Mouse (Mus musculus) macrophage (primary cell): ENCODE measurements around the gene Ccdc189. TPM values are rescaled to one million over a fixed set of nuclear protein-coding genes. Genes with fewer than 3 reads are reported as not detected.
A peak's percentile ranks its signal among the peaks of the same experiment; 100 is the strongest.

Experiments
- H3K27ac ChIP-seq: fragments of 350-480 bp; formaldehyde crosslinking; 2 replicates; pipeline ENCODE4 v1.9.0; 2021
- H3K36me3 ChIP-seq: fragments of 350-480 bp; formaldehyde crosslinking; 2 replicates; pipeline ENCODE4 v1.9.0; 2021; ENCODE audit errors: inconsistent target
- H3K4me3 ChIP-seq: fragments of 350-480 bp; formaldehyde crosslinking; 2 replicates; pipeline ENCODE4 v1.9.0; 2021; ENCODE audit errors: inconsistent target
- H3K79me2 ChIP-seq: fragments of 350-480 bp; formaldehyde crosslinking; 2 replicates; pipeline ENCODE4 v1.9.0; 2021; ENCODE audit errors: inconsistent target
- WGBS: methylation state at CpG from one replicate; pipeline ENCODE4 v1.1.7; 2026; ENCODE audit warnings: inconsistent platforms; ENCODE audit not compliant: missing documents; 5-methylcytosine and 5-hydroxymethylcytosine counted together
- polyA plus RNA-seq: library from polyadenylated mRNA; stranded (reverse); fragments of 250-400 nt; gene quantifications from 3 replicates; pipeline ENCODE4 v1.2.4, GENCODE M21; 2018; ENCODE audit warnings: inconsistent platforms

Gene Ccdc189
- polyA plus RNA-seq, 1 experiment from 2014 or later = 2.9 TPM

GRCm38 (mm10) chr7:127611561-127611960 is 23.2 kb upstream of the Ccdc189 start:
- no peak overlapping the region for H3K4me3 ChIP-seq
- no peak overlapping the region for H3K27ac ChIP-seq
- no peaks in the 10 kb centered on the region for H3K79me2 ChIP-seq
- H3K36me3 ChIP-seq = peaks cover 28% of the 10 kb centered on the region; the same call in 1 of the 2 replicates
- WGBS = 98% methylated on average over 26 of the region's 26 CpGs

- peaks cover 28% of the 10 kb centered on the region; the same call in 1 of the 2 replicates for H3K36me3 ChIP-seq
- no peak overlapping the region for H3K27ac ChIP-seq
- no peak overlapping the region for H3K4me3 ChIP-seq
- no peaks in the 10 kb centered on the region for H3K79me2 ChIP-seq
- 96% methylated on average over 28 of the region's 29 CpGs for WGBS
Observed at GRCm38 (mm10) chr7:127611011-127611410, 22.6 kb upstream of the Ccdc189 start.

- 77% methylated on average over 6 of the region's 6 CpGs for WGBS
- H3K27ac ChIP-seq = no peak overlapping the region
- no peaks in the 10 kb centered on the region for H3K79me2 ChIP-seq
- no peak overlapping the region for H3K4me3 ChIP-seq
- peaks cover 40% of the 10 kb centered on the region; the same call in 1 of the 2 replicates for H3K36me3 ChIP-seq
Observed at GRCm38 (mm10) chr7:127607150-127607549, 18.8 kb upstream of the Ccdc189 start.

GRCm38 (mm10) chr7:127604256-127604655 is 15.9 kb upstream of the Ccdc189 start:
- H3K79me2 ChIP-seq = no peaks in the 10 kb centered on the region
- H3K36me3 ChIP-seq = peaks cover 41% of the 10 kb centered on the region
- H3K27ac ChIP-seq = no peak overlapping the region
- H3K4me3 ChIP-seq = no peak overlapping the region
- 67% methylated on average over 10 of the region's 10 CpGs for WGBS

- peaks cover 52% of the 10 kb centered on the region for H3K36me3 ChIP-seq
- WGBS = 91% methylated on average over 2 of the region's 2 CpGs
Observed at GRCm38 (mm10) chr7:127602903-127603302, 14.5 kb upstream of the Ccdc189 start.

GRCm38 (mm10) chr7:127601735-127602134 is 13.3 kb upstream of the Ccdc189 start:
- Histone ChIP-seq H3K79me2 (no peaks in the 10 kb centered on the region), H3K27ac (no peak overlapping the region), H3K36me3 (peaks cover 64% of the 10 kb centered on the region), H3K4me3 (no peak overlapping the region)
- WGBS = 91% methylated on average over 4 of the region's 4 CpGs

More at GRCm38 (mm10) chr7:127602903-127603302, 14.5 kb upstream of the Ccdc189 start:
- Histone ChIP-seq H3K27ac (no peak overlapping the region), H3K4me3 (no peak overlapping the region), H3K79me2 (no peaks in the 10 kb centered on the region)

- peaks cover 75% of the 10 kb centered on the region for H3K36me3 ChIP-seq
- WGBS = 98% methylated on average over 4 of the region's 7 CpGs
- no peak overlapping the region for H3K27ac ChIP-seq
- H3K79me2 ChIP-seq = no peaks in the 10 kb centered on the region
- no peak overlapping the region for H3K4me3 ChIP-seq
Observed at GRCm38 (mm10) chr7:127600612-127601011, 12.2 kb upstream of the Ccdc189 start.

- no peak overlapping the region for H3K4me3 ChIP-seq
Observed at GRCm38 (mm10) chr7:127596747-127597146, 8.4 kb upstream of the Ccdc189 start.

GRCm38 (mm10) chr7:127592575-127592974 is 4.2 kb upstream of the Ccdc189 start:
- H3K4me3 ChIP-seq = no peak overlapping the region
- H3K36me3 ChIP-seq = peaks cover 75% of the 10 kb centered on the region
- H3K79me2 ChIP-seq = peaks cover 22% of the 10 kb centered on the region
- 93% methylated on average over 14 of the region's 14 CpGs for WGBS
- H3K27ac ChIP-seq = no peak overlapping the region

More at GRCm38 (mm10) chr7:127596747-127597146, 8.4 kb upstream of the Ccdc189 start:
- peaks cover 93% of the 10 kb centered on the region for H3K36me3 ChIP-seq
- H3K27ac ChIP-seq = no peak overlapping the region
- H3K79me2 ChIP-seq = no peaks in the 10 kb centered on the region
- WGBS = 94% methylated on average over 17 of the region's 17 CpGs

- H3K79me2 ChIP-seq = peaks cover 22% of the 10 kb centered on the region
- H3K27ac ChIP-seq = no peak overlapping the region
- 98% methylated on average over 10 of the region's 10 CpGs for WGBS
- H3K36me3 ChIP-seq = peaks cover 60% of the 10 kb centered on the region
- H3K4me3 ChIP-seq = no peak overlapping the region
Observed at GRCm38 (mm10) chr7:127591108-127591507, 2.7 kb upstream of the Ccdc189 start.

- H3K27ac ChIP-seq = no peak overlapping the region
- H3K36me3 ChIP-seq = peaks cover 45% of the 10 kb centered on the region
- H3K4me3 ChIP-seq = peak overlapping the region; percentile 74; the same call in 1 of the 2 replicates
- H3K79me2 ChIP-seq = peaks cover 22% of the 10 kb centered on the region
- 86% methylated on average over 9 of the region's 9 CpGs for WGBS
Observed at GRCm38 (mm10) chr7:127589637-127590036, 1.2 kb upstream of the Ccdc189 start.

- peak overlapping the region; percentile 74 for H3K4me3 ChIP-seq
- peaks cover 39% of the 10 kb centered on the region for H3K36me3 ChIP-seq
- peaks cover 22% of the 10 kb centered on the region for H3K79me2 ChIP-seq
- H3K27ac ChIP-seq = peak overlapping the region; percentile 25
- 5% methylated on average over 27 of the region's 29 CpGs for WGBS
Observed at GRCm38 (mm10) chr7:127588901-127589300, 506 bp upstream of the Ccdc189 start.

- H3K27ac ChIP-seq = no peak overlapping the region
- peak overlapping the region; percentile 74 for H3K4me3 ChIP-seq
- H3K79me2 ChIP-seq = peaks cover 22% of the 10 kb centered on the region
- H3K36me3 ChIP-seq = peaks cover 39% of the 10 kb centered on the region
- WGBS = 76% methylated on average over 5 of the region's 5 CpGs
Observed at GRCm38 (mm10) chr7:127587196-127587595, 1.2 kb downstream of the Ccdc189 start.

- Histone ChIP-seq H3K79me2 (peaks cover 22% of the 10 kb centered on the region), H3K36me3 (peaks cover 35% of the 10 kb centered on the region), H3K4me3 (no peak overlapping the region), H3K27ac (no peak overlapping the region)
- WGBS = 97% methylated on average over 5 of the region's 6 CpGs
Observed at GRCm38 (mm10) chr7:127586149-127586548, 2.2 kb downstream of the Ccdc189 start.

GRCm38 (mm10) chr7:127585031-127585430 is 3.4 kb downstream of the Ccdc189 start:
- H3K36me3 ChIP-seq = peaks cover 28% of the 10 kb centered on the region
- 62% methylated on average over 7 of the region's 7 CpGs for WGBS
- H3K79me2 ChIP-seq = peaks cover 15% of the 10 kb centered on the region
- no peak overlapping the region for H3K27ac ChIP-seq
- H3K4me3 ChIP-seq = no peak overlapping the region

GRCm38 (mm10) chr7:127583260-127583659 is 5.1 kb downstream of the Ccdc189 start:
- peaks cover 36% of the 10 kb centered on the region for H3K36me3 ChIP-seq

More at GRCm38 (mm10) chr7:127583260-127583659, 5.1 kb downstream of the Ccdc189 start:
- Histone ChIP-seq H3K79me2 (no peaks in the 10 kb centered on the region), H3K4me3 (no peak overlapping the region), H3K27ac (no peak overlapping the region)
- whole genome bisulfite sequencing = 89% methylated on average over 6 of the region's 6 CpGs
